Mouse (Mus musculus) intestine, embryonic 14.5 days (tissue): ENCODE measurements around the gene Arhgap45. TPM values are rescaled to one million over a fixed set of nuclear protein-coding genes. Genes with fewer than 3 reads are reported as not detected.
A peak's percentile ranks its signal among the peaks of the same experiment; 100 is the strongest.

ENCODE experiments used
- ATAC-seq: fragments of 200-750 bp; cut with Nextera tagmentation; replicated peaks from 2 replicates; pipeline ENCODE4 v1.8.0; 2017; ENCODE audit warnings: low read depth, moderate number of reproducible peaks, moderate TSS enrichment, moderate library complexity; ENCODE audit not compliant: low FRiP score, low TSS enrichment
- DNase-seq: peaks from one replicate; pipeline ENCODE4 v3.0.0-alpha.2; 2018; ENCODE audit warnings: low spot score
- H3K27ac ChIP-seq: fragments of 300-500 bp; sonication (generic); 2 replicates; pipeline ENCODE4 v1.5.1; 2014; ENCODE audit warnings: low read depth, mild to moderate bottlenecking, control low read depth
- H3K27me3 ChIP-seq: fragments of 300-500 bp; sonication (generic); replicated peaks from 2 replicates; pipeline ENCODE4 v1.6.1; 2014; ENCODE audit warnings: low read length, control low read depth; ENCODE audit not compliant: control insufficient read depth, insufficient read depth
- H3K36me3 ChIP-seq: fragments of 300-500 bp; sonication (generic); 2 replicates; pipeline ENCODE4 v1.6.1; 2014; ENCODE audit warnings: low read length, control low read depth; ENCODE audit not compliant: control insufficient read depth, insufficient read depth
- H3K4me1 ChIP-seq: fragments of 300-500 bp; sonication (generic); replicated peaks from 2 replicates; pipeline ENCODE4 v1.6.1; 2014; ENCODE audit warnings: low read length, control low read depth, mixed read lengths; ENCODE audit not compliant: control insufficient read depth, insufficient read depth
- H3K4me2 ChIP-seq: fragments of 300-500 bp; sonication (generic); 2 replicates; pipeline ENCODE4 v1.6.1; 2014; ENCODE audit warnings: low read length
- H3K4me3 ChIP-seq: fragments of 300-500 bp; sonication (generic); 2 replicates; pipeline ENCODE4 v1.5.1; 2014; ENCODE audit warnings: low read depth, low read length, control low read depth, mixed read lengths
- H3K9ac ChIP-seq: fragments of 300-500 bp; sonication (generic); 2 replicates; pipeline ENCODE4 v1.6.1; 2014; ENCODE audit warnings: mild to moderate bottlenecking, low read length
- H3K9me3 ChIP-seq: fragments of 300-500 bp; sonication (generic); 2 replicates; pipeline ENCODE4 v1.6.1; 2016; ENCODE audit warnings: low read length, control low read depth; ENCODE audit not compliant: control insufficient read depth
- WGBS: fragments of 180-500 bp; shearing (Covaris S2); extraction: QIAGEN DNeasy Blood & Tissue Kit; methylation state at CpG from one replicate; pipeline ENCODE4 v1.1.7; 2014; 5-methylcytosine and 5-hydroxymethylcytosine counted together
- polyA plus RNA-seq: library from polyadenylated mRNA; unstranded; fragments of >200 nt; fragmentation: Nextera tagmentation; extraction: Ambion mirVana; gene quantifications from 2 replicates; pipeline ENCODE4 v1.2.1, GENCODE M21; 2014

Gene Arhgap45
- polyA plus RNA-seq, 1 experiment from 2014 or later: 6.8 TPM

DNA sequence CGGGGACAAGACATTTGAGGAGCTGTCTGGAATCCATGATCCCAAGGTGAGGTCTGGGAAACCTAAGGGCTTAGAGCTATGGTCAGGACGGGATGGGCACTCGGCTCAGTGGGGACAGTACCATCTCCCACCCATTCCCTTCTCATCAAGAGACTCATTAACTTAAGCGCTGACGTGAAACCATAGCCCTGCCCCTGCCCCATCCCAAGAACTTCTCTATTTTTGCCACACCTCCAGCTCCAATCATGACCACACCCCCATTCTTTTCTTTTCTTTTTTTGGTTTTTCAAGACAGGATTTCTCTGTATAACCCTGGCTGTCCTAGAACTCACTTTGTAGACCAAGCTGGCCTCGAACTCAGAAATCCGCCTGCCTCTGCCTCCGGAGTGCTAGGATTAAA is 41.8 kb upstream of the Arhgap45 start:
- peaks cover 19% of the 10 kb centered on the region for H3K27me3 ChIP-seq
- H3K27ac ChIP-seq: no peak overlapping the region
- 88% methylated on average over 8 of the region's 8 CpGs for WGBS
- H3K4me2 ChIP-seq: no peak overlapping the region
- H3K9ac ChIP-seq: no peak overlapping the region
- DNase-seq (no peak), ATAC-seq (no peak)
- peaks cover 48% of the 10 kb centered on the region for H3K36me3 ChIP-seq
- H3K9me3 ChIP-seq: no peaks in the 10 kb centered on the region
- H3K4me3 ChIP-seq: no peak overlapping the region
- H3K4me1 ChIP-seq: no peaks in the 10 kb centered on the region; the same call in none of the 2 replicates

DNA sequence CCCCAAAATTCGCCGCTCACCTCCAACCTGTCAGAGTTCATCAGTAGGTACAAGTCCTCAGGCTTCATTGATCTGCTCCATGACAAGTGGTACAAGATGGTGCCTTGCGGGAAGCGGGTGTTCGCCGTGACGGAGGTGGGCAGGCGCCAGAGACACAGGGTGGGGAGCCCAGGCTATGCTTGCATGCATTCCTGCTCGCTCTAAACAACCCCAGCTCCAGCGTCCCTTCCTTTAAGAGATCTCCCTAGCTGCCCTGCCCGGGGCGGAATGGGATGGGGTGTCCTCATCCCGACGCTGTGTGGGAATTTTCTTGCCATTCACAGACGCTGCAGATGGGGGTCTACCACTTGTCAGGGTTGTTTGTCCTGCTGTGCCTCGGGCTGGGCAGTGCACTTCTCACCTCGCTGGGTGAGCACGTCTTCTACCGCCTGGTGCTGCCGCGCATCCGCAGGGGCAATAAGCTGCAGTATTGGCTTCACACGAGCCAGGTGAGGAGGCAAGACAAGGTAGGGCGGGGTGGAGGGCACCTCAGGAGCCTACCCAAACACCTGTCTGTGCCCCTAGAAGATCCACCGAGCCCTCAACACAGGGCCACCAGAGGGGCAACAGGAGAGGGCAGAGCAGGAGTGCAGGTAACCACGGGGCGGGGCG is 40.3 kb upstream of the Arhgap45 start:
- Histone ChIP-seq H3K9me3 (no peaks in the 10 kb centered on the region), H3K36me3 (peaks cover 51% of the 10 kb centered on the region), H3K27ac (no peak overlapping the region), H3K9ac (no peak overlapping the region), H3K4me2 (no peak overlapping the region), H3K27me3 (peaks cover 10% of the 10 kb centered on the region), H3K4me1 (no peaks in the 10 kb centered on the region; the same call in 1 of the 2 replicates), H3K4me3 (no peak overlapping the region)
- no peak for DNase-seq
- WGBS: 81% methylated on average over 27 of the region's 28 CpGs
- no peak for ATAC-seq

DNA sequence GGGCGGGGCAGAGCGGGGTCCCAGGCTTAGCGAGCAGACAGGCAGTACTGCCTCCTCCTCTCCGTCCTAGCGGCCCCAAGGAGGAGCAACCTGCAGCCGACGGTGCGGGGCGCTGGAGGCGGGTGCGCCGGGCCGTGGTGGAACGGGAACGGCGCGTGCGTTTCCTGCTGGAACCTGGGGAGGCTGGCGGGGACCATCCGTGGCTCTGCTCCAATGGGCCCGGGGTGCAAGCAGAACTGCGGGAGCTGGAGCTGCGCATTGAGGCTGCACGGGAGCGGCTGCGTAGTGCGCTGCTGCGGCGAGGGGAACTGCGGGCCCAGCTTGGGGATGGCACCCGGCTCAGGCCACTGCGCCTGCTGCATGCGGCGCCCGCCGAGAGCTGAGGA is 39.7 kb upstream of the Arhgap45 start:
- WGBS: 75% methylated on average over 35 of the region's 36 CpGs
- no peak for ATAC-seq
- H3K4me3 ChIP-seq: no peak overlapping the region
- H3K36me3 ChIP-seq: peaks cover 55% of the 10 kb centered on the region
- H3K9ac ChIP-seq: no peak overlapping the region
- no peak for DNase-seq
- no peaks in the 10 kb centered on the region for H3K9me3 ChIP-seq
- H3K27ac ChIP-seq: no peak overlapping the region
- H3K4me1 ChIP-seq: no peaks in the 10 kb centered on the region
- H3K27me3 ChIP-seq: peaks cover 4% of the 10 kb centered on the region
- no peak overlapping the region for H3K4me2 ChIP-seq

DNA sequence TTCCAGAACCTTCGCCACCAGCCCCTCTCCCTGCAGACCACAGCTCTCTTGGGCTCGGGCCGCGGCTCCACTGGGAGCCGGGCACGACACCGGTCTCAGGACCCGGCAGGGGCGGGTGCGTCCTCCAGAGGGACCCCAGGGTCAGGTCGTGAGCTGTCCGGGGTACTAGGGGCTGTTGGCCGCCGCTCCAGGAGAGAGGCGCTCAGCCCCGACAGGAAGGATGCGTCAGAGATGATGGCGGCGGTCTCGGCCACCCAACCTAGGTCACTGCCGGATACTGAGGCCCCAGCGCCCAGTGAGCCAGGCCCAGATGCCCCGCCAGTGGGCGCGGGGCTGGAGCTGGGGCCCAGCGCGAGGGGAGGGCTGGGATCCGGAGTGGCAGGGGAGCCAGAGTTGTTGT is 39.1 kb upstream of the Arhgap45 start:
- Histone ChIP-seq H3K9me3 (no peaks in the 10 kb centered on the region), H3K4me1 (no peaks in the 10 kb centered on the region), H3K9ac (no peak overlapping the region), H3K36me3 (peaks cover 55% of the 10 kb centered on the region), H3K4me2 (no peak overlapping the region), H3K4me3 (no peak overlapping the region), H3K27me3 (no peaks in the 10 kb centered on the region), H3K27ac (no peak overlapping the region)
- DNase-seq (no peak), ATAC-seq (no peak)
- WGBS: 83% methylated on average over 28 of the region's 28 CpGs

DNA sequence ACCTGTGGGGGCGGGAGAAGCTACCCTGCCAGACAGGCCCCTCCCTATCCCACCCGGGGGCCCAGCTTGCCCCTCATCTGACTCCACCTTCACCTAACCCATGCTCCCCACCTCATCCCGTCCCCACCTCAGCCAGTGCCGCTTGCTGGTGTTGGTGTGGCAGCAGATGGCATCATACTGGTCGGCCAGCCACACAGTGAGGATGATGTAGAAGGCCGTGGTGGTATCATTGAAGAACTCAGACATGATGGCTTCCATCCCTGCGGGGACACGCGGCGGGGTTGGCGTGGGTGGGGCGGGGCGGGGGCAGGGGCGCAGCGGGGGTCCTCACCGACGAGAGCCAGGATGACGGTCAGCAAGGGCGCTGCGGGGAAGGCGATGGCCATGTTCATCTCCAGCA is 38.4 kb upstream of the Arhgap45 start:
- WGBS: 95% methylated on average over 18 of the region's 21 CpGs
- Histone ChIP-seq H3K4me2 (no peak overlapping the region), H3K27ac (no peak overlapping the region), H3K4me3 (no peak overlapping the region), H3K4me1 (peaks cover 6% of the 10 kb centered on the region), H3K9ac (no peak overlapping the region), H3K36me3 (peaks cover 55% of the 10 kb centered on the region), H3K27me3 (no peaks in the 10 kb centered on the region), H3K9me3 (no peaks in the 10 kb centered on the region)
- DNase-seq (no peak), ATAC-seq (no peak)

DNA sequence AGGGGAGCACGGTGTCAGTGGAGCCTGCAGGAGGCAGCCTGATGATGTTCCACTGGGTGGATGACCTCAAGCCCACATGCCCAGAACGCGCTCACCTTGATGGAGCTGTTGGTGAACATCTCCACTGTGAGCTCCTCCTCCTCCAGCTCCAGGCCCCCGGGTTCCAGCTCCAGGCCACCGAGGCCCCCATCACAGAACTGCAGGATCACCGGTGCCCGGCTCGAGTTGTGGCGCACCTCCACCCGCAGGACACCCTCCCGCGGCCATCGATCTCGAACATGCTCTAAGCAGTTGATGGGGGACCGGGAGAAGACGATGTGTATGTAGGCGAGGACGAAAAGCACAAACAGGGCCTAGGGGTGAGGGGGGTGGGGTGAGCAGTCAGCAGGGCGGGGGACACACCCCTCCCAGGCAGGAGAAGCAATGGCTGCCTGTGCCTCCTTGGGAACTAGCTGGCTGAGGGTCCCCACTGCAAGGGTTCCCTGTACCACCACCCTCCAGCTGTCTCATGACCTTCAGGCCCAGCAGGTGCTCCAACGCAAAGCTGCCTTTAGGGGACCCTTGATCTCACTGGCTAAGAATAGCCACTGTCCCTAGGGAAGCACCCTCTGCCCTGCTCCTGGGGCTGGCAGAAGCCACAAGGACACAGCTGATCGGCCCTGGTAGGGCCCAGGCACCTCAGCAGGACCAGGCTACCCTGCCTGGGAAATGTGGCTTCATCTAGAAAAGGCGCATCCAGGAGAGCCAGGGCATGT is 36.9 kb upstream of the Arhgap45 start:
- DNase-seq (no peak), ATAC-seq (no peak)
- no peak overlapping the region for H3K4me3 ChIP-seq
- H3K4me1 ChIP-seq: peaks cover 11% of the 10 kb centered on the region
- H3K36me3 ChIP-seq: peaks cover 55% of the 10 kb centered on the region
- no peaks in the 10 kb centered on the region for H3K27me3 ChIP-seq
- H3K9ac ChIP-seq: no peak overlapping the region
- H3K4me2 ChIP-seq: no peak overlapping the region
- WGBS: 94% methylated on average over 22 of the region's 22 CpGs
- H3K9me3 ChIP-seq: no peaks in the 10 kb centered on the region
- H3K27ac ChIP-seq: no peak overlapping the region

DNA sequence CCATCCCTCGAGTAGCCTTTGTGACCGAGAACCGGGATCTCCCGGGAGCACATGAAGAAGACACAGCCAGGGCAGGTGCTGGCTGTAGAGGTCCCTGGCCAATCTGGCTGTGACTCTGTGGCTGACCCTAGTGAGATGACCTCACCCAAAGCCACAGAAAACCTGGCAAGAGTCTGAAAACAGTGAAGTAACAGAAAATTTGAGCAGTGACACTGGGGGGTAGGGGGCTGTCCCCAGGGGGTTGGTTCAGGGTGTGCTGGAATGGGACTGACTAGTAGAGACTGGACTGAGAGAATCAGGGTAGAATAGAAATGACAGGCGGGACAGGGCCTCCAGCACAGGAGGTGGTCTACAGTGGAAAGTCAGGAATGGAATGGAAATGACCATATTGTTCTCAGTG is 33.2 kb upstream of the Arhgap45 start:
- Histone ChIP-seq H3K27ac (0 out of 2 replicates have a peak overlapping the region, but pooled peaks have one; percentile 95), H3K4me3 (peak overlapping the region; percentile 77), H3K36me3 (peaks cover 21% of the 10 kb centered on the region), H3K9ac (peak overlapping the region; percentile 87), H3K27me3 (no peaks in the 10 kb centered on the region), H3K9me3 (no peaks in the 10 kb centered on the region), H3K4me2 (peak overlapping the region; percentile 74), H3K4me1 (peaks cover 35% of the 10 kb centered on the region)
- DNase-seq: no peak
- no peak for ATAC-seq
- 79% methylated on average over 5 of the region's 5 CpGs for WGBS

DNA sequence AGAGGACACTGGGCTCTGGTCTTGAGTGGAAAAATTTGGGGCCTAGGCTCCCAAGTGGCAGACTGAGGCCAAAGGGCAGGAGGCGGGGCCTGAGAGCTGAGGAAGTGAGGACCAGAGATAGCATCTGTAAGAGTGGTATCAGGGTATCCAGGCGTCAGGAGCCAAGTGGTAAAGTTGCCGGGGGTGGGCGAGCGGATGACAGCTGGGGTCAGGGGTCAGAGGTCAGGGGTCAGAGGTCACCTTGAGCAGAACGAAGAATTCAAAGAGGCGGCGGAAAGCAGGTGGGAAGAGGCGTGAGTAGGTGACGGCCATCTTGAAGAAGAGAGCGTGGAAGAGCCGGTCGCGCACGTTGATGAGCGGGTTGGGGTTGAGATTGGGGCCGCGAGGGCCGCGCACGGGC is 32.8 kb upstream of the Arhgap45 start:
- H3K27me3 ChIP-seq: no peaks in the 10 kb centered on the region
- H3K9me3 ChIP-seq: no peaks in the 10 kb centered on the region
- ATAC-seq (no peak), DNase-seq (peak; percentile 85)
- peak overlapping the region; percentile 74 for H3K4me2 ChIP-seq
- 1% methylated on average over 20 of the region's 21 CpGs for WGBS
- H3K4me1 ChIP-seq: peaks cover 35% of the 10 kb centered on the region
- H3K27ac ChIP-seq: peak overlapping the region; percentile 95
- peak overlapping the region; percentile 77 for H3K4me3 ChIP-seq
- H3K9ac ChIP-seq: peak overlapping the region; percentile 87
- H3K36me3 ChIP-seq: peaks cover 16% of the 10 kb centered on the region
